In the genomic region with DNA sequence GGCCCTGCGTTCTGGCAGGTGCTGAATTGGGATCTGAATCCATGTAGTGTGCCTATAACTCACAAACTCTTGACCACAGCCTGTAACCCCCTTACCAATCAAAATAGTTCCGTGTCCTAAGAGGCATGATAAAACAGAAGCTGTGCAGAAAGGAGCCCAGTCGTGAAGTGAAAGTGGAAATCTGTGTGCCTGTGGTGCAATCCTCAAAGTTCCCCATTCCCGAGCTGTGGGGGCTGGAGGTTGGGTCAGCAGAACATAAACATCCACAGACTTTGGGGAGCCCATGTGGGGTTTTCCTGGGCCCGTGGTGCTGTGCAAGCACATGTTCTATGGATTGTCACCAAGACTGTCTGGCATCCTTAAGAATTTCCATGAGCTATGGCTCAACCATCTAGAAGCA, we compare ENCODE assay signal across 33 mouse cellular contexts. TPM values are rescaled to one million over a fixed set of nuclear protein-coding genes. Genes with fewer than 3 reads are reported as not detected.
DNase-seq lines count a peak whose midpoint lies in the region; ATAC-seq and TF ChIP-seq lines count a peak whose summit lies in the region.
"Had no signal": no experiment of that assay in that cellular context is flagged by ENCODE, and none has a peak within 500 bp of the region (broad histone marks: within the 10 kb centered on the region; RNA-seq: fewer than 3 reads in every experiment).

No protein-coding gene starts in this region.

- H3K9me3 ChIP-seq in heart, embryonic 11.5 days (replicated peaks; ENCODE audit: control insufficient read depth, low read length) = no peaks in the 10 kb centered on the region
- no peaks in the 10 kb centered on the region for H3K9me3 ChIP-seq in liver, embryonic 11.5 days (ENCODE audit: control insufficient read depth, low read length)
- no peaks in the 10 kb centered on the region for H3K9me3 ChIP-seq in midbrain, embryonic 11.5 days (ENCODE audit: control insufficient read depth, low read length)
- H3K9me3 ChIP-seq: embryonic facial prominence, embryonic 12.5 days; embryonic facial prominence, embryonic 15.5 days; heart, embryonic 15.5 days; hindbrain, embryonic 10.5 days; hindbrain, embryonic 13.5 days had no signal

- no peaks in the 10 kb centered on the region for H3K79me2 ChIP-seq in liver, adult 2 months (ENCODE audit: control insufficient read depth, insufficient read depth, low read length)

- 67% methylated on average over 5 of the region's 5 CpGs for WGBS in heart, embryonic 11.5 days (ENCODE audit: insufficient replicate concordance)
- 75% methylated on average over 5 of the region's 5 CpGs for whole genome bisulfite sequencing in liver, adult 2 months
- WGBS in liver, embryonic 11.5 days = 60% methylated on average over 5 of the region's 5 CpGs
- WGBS in midbrain, embryonic 11.5 days = 83% methylated on average over 5 of the region's 5 CpGs

- no peak for ATAC-seq in heart, embryonic 11.5 days (replicated peaks; ENCODE audit: insufficient number of reproducible peaks, low FRiP score, low TSS enrichment)
- no peak for ATAC-seq in liver, embryonic 11.5 days (replicated peaks; ENCODE audit: low FRiP score)
- ATAC-seq in granulocyte monocyte progenitor cell, adult 5-6 weeks (replicated peaks; ENCODE audit: poor library complexity, severe bottlenecking) = peak; percentile 53
- ATAC-seq in megakaryocyte, adult 5-6 weeks (ENCODE audit: poor library complexity, severe bottlenecking) = 0 out of 2 replicates have a peak, but pooled peaks have one; percentile 27
- ATAC-seq in midbrain, embryonic 11.5 days (ENCODE audit: low FRiP score) = no peak
- ATAC-seq: CD4-positive, CD25-positive, alpha-beta regulatory T cell, adult 4 months; forebrain, embryonic 14.5 days; forebrain, postnatal 0 days; hindbrain, embryonic 16.5 days had no signal

- no peak overlapping the region for H3K9ac ChIP-seq in heart, embryonic 11.5 days (ENCODE audit: low read depth, low read length)
- H3K9ac ChIP-seq in liver, adult 2 months (ENCODE audit: low read depth, low read length) = no peak overlapping the region
- H3K9ac ChIP-seq in liver, embryonic 11.5 days (ENCODE audit: low read depth, low read length) = no peak overlapping the region
- H3K9ac ChIP-seq in midbrain, embryonic 11.5 days (ENCODE audit: low read length) = no peak overlapping the region
- H3K9ac ChIP-seq: embryonic facial prominence, embryonic 12.5 days; embryonic facial prominence, embryonic 15.5 days; forebrain, postnatal 0 days; heart, embryonic 12.5 days; heart, embryonic 15.5 days; hindbrain, embryonic 13.5 days had no signal

- TF ChIP-seq CTCF in liver, adult 2 months (IDR thresholded peaks at IDR 0.05; ENCODE audit: low read depth, low read length) = no peak

- intact Hi-C loops in heart, postnatal 25 days (cut with DNase I) = no loop called here

- no peak overlapping the region for H3K4me2 ChIP-seq in heart, embryonic 11.5 days
- no peak overlapping the region for H3K4me2 ChIP-seq in liver, embryonic 11.5 days
- no peak overlapping the region for H3K4me2 ChIP-seq in midbrain, embryonic 11.5 days
- H3K4me2 ChIP-seq: embryonic facial prominence, embryonic 12.5 days; embryonic facial prominence, embryonic 15.5 days; heart, embryonic 12.5 days; heart, embryonic 15.5 days; hindbrain, embryonic 13.5 days had no signal

- peak; percentile 6 for DNase-seq in heart, postnatal 25 days (ENCODE audit: low spot score)
- peak; percentile 21 for DNase-seq in liver, adult 2 months (ENCODE audit: extremely low read depth, low read depth, low spot score)
- DNase-seq in liver, embryonic 11.5 days (ENCODE audit: low spot score) = no peak
- no peak for DNase-seq in midbrain, embryonic 11.5 days (ENCODE audit: low spot score, missing footprints)
- no peak for DNase-seq in kidney, adult 11 months
- DNase-seq: adrenal gland, adult 2 months; adrenal gland, postnatal 14 days; cerebellum, adult 11 months; cerebellum, adult 2 months; cerebellum, adult 9-11 months; cerebellum, postnatal 25 days; forebrain, postnatal 0 days; gastrocnemius, adult 2 months; gastrocnemius, postnatal 14 days; heart, postnatal 10 days had no signal

- no peak overlapping the region for H3K4me3 ChIP-seq in heart, embryonic 11.5 days (ENCODE audit: low read depth, low read length)
- no peak overlapping the region for H3K4me3 ChIP-seq in liver, adult 2 months (ENCODE audit: insufficient read depth, low read depth, low read length)
- no peak overlapping the region for H3K4me3 ChIP-seq in liver, embryonic 11.5 days (ENCODE audit: low read depth, low read length)
- no peak overlapping the region for H3K4me3 ChIP-seq in midbrain, embryonic 11.5 days (ENCODE audit: low read depth, low read length)
- H3K4me3 ChIP-seq: embryonic facial prominence, embryonic 12.5 days; embryonic facial prominence, embryonic 15.5 days; gastrocnemius, adult 2 months; heart, adult 2 months; heart, embryonic 12.5 days; heart, embryonic 15.5 days; hindbrain, embryonic 10.5 days; hindbrain, embryonic 13.5 days had no signal

- no peak overlapping the region for H3K27ac ChIP-seq in heart, embryonic 11.5 days (ENCODE audit: low read depth, low read length)
- no peak overlapping the region for H3K27ac ChIP-seq in liver, adult 2 months (replicated peaks; ENCODE audit: insufficient read depth, low read depth, low read length)
- no peak overlapping the region for H3K27ac ChIP-seq in liver, embryonic 11.5 days (ENCODE audit: low read depth, low read length)
- H3K27ac ChIP-seq in midbrain, embryonic 11.5 days (ENCODE audit: low read depth, low read length) = no peak overlapping the region
- H3K27ac ChIP-seq: embryonic facial prominence, embryonic 12.5 days; embryonic facial prominence, embryonic 15.5 days; gastrocnemius, adult 2 months; heart, adult 2 months; heart, embryonic 15.5 days; hindbrain, embryonic 10.5 days; hindbrain, embryonic 13.5 days had no signal

- H3K4me1 ChIP-seq in heart, embryonic 11.5 days (ENCODE audit: control insufficient read depth, insufficient read depth, low read length) = no peaks in the 10 kb centered on the region
- peaks cover 6% of the 10 kb centered on the region; the same call in 1 of the 2 replicates for H3K4me1 ChIP-seq in liver, adult 2 months (ENCODE audit: control insufficient read depth, insufficient read depth, low read length)
- H3K4me1 ChIP-seq in liver, embryonic 11.5 days (replicated peaks; ENCODE audit: control insufficient read depth, insufficient read depth, low read length) = no peaks in the 10 kb centered on the region
- H3K4me1 ChIP-seq in midbrain, embryonic 11.5 days (ENCODE audit: control insufficient read depth, insufficient read depth, low read length) = no peaks in the 10 kb centered on the region
- H3K4me1 ChIP-seq: embryonic facial prominence, embryonic 12.5 days; embryonic facial prominence, embryonic 15.5 days; heart, embryonic 12.5 days; heart, embryonic 15.5 days; hindbrain, embryonic 10.5 days; hindbrain, embryonic 13.5 days had no signal

- no peaks in the 10 kb centered on the region for H3K36me3 ChIP-seq in heart, embryonic 11.5 days (ENCODE audit: control insufficient read depth, insufficient read depth, low read length)
- H3K36me3 ChIP-seq in liver, adult 2 months (ENCODE audit: control insufficient read depth, insufficient read depth, low read length) = no peaks in the 10 kb centered on the region
- H3K36me3 ChIP-seq in liver, embryonic 11.5 days (ENCODE audit: control insufficient read depth, insufficient read depth, low read length) = no peaks in the 10 kb centered on the region
- no peaks in the 10 kb centered on the region for H3K36me3 ChIP-seq in midbrain, embryonic 11.5 days (ENCODE audit: control insufficient read depth, insufficient read depth, low read length)
- H3K36me3 ChIP-seq: embryonic facial prominence, embryonic 12.5 days; embryonic facial prominence, embryonic 15.5 days; heart, embryonic 12.5 days; heart, embryonic 15.5 days; hindbrain, embryonic 10.5 days; hindbrain, embryonic 13.5 days had no signal

- no peak for TF ChIP-seq POLR2A in liver, adult 2 months (IDR thresholded peaks at IDR 0.05; ENCODE audit: extremely low read depth, insufficient read depth, low read length)

- H3K27me3 ChIP-seq in heart, embryonic 11.5 days (ENCODE audit: control insufficient read depth, insufficient read depth, low read length) = no peaks in the 10 kb centered on the region
- no peaks in the 10 kb centered on the region for H3K27me3 ChIP-seq in liver, adult 2 months (ENCODE audit: control insufficient read depth, insufficient read depth, low read length)
- no peaks in the 10 kb centered on the region for H3K27me3 ChIP-seq in liver, embryonic 11.5 days (replicated peaks; ENCODE audit: control insufficient read depth, insufficient read depth, low read length)
- no peaks in the 10 kb centered on the region for H3K27me3 ChIP-seq in midbrain, embryonic 11.5 days (ENCODE audit: control insufficient read depth, insufficient read depth, low read length)
- H3K27me3 ChIP-seq: embryonic facial prominence, embryonic 12.5 days; embryonic facial prominence, embryonic 15.5 days; heart, embryonic 12.5 days; heart, embryonic 15.5 days; hindbrain, embryonic 13.5 days had no signal

RNA-seq across cellular contexts. Expression of gene Cxcl13, which starts 21.7 kb away (rescaled TPM):
- 1 to 10 TPM in 1 of 2 experiments, under 1 TPM in 1; 0.29 to 1.6 TPM for total RNA-seq in heart, postnatal 25 days (2021)
- polyA plus RNA-seq in heart, embryonic 11.5 days (2014; fragmentation: Nextera tagmentation; extraction: Ambion mirVana) = 0.86 and 1.2 TPM in 2 replicates
- total RNA-seq in liver, adult 2 months (2014; rRNA removed) = 0.55 and 0.60 TPM in 2 replicates
- 0.22 and 0.29 TPM in 2 replicates for polyA plus RNA-seq in liver, adult 2 months (2012; rRNA removed)
- 1.7 and 1.8 TPM in 2 replicates for polyA plus RNA-seq in liver, embryonic 11.5 days (2014; fragmentation: Nextera tagmentation; extraction: Ambion mirVana)
- total RNA-seq in granulocyte monocyte progenitor cell, adult 5-6 weeks (2014; fragmentation: Nextera tagmentation) = not detected in 2 replicates
- not detected in 2 replicates for total RNA-seq in granulocyte monocyte progenitor cell, adult 5-6 weeks (2017)
- not detected in 2 replicates for total RNA-seq in megakaryocyte, adult 5-6 weeks (2015)
- total RNA-seq in megakaryocyte, adult 5-6 weeks (2017) = not detected in 2 replicates
- polyA plus RNA-seq in midbrain, embryonic 11.5 days (2014; fragmentation: Nextera tagmentation; extraction: Ambion mirVana) = not detected in 2 replicates
- total RNA-seq: common myeloid progenitor, adult 5-6 weeks; forebrain, postnatal 0 days; gastrocnemius, postnatal 14 days; gastrocnemius, postnatal 4 days; MEL had no signal
- polyA plus RNA-seq: adrenal gland, adult 2 months; C2C12; CD4-positive, CD25-positive, alpha-beta regulatory T cell, adult 4 months; cerebellum, adult 2 months; forebrain, embryonic 14.5 days; frontal cortex, adult 2 months had no signal

Comparison
In these comparisons a context has a peak if more than half of its experiments do, and no peak if none do; other contexts are left out.
1. DNase-seq: peak in heart, postnatal 25 days (single experiment) and liver, adult 2 months (single experiment); none in liver, embryonic 11.5 days (single experiment), midbrain, embryonic 11.5 days (single experiment) and kidney, adult 11 months (single experiment).
2. ATAC-seq: peak in granulocyte monocyte progenitor cell, adult 5-6 weeks (single experiment) and megakaryocyte, adult 5-6 weeks (single experiment); none in heart, embryonic 11.5 days (single experiment), liver, embryonic 11.5 days (single experiment) and midbrain, embryonic 11.5 days (single experiment).